Mouse (Mus musculus) heart, adult 2 months (tissue): ENCODE results near the gene Hdac8. TPM values are rescaled to one million over a fixed set of nuclear protein-coding genes. Genes with fewer than 3 reads are reported as not detected.

Experiments
- DNase-seq, 2 experiments: peaks; one replicate each; pipeline ENCODE4 v3.0.0; 2021
- H3K27ac ChIP-seq: fragments of 200-600 bp; 2 replicates; pipeline ENCODE4 v1.8.1; 2022
- H3K27me3 ChIP-seq: fragments of 200-500 bp; 2 replicates; pipeline ENCODE4 v1.6.1; 2012; ENCODE audit warnings: mild to moderate bottlenecking, low read length, inconsistent platforms, mixed read lengths; ENCODE audit not compliant: control insufficient read depth, insufficient read depth
- H3K36me3 ChIP-seq: fragments of 200-500 bp; 2 replicates; pipeline ENCODE4 v1.6.1; 2012; ENCODE audit warnings: low read length, inconsistent platforms; ENCODE audit not compliant: control insufficient read depth, insufficient read depth
- H3K4me1 ChIP-seq: fragments of 200-500 bp; 2 replicates; pipeline ENCODE4 v1.6.1; 2011; ENCODE audit warnings: low read length; ENCODE audit not compliant: control insufficient read depth, insufficient read depth
- H3K4me3 ChIP-seq: fragments of 200-600 bp; 2 replicates; pipeline ENCODE4 v1.8.1; 2022
- H3K79me2 ChIP-seq: fragments of 200-500 bp; replicated peaks from 2 replicates; pipeline ENCODE4 v1.6.1; 2012; ENCODE audit warnings: mild to moderate bottlenecking, inconsistent platforms, low read length, moderate library complexity, mixed read lengths; ENCODE audit not compliant: control insufficient read depth, insufficient read depth
- H3K9ac ChIP-seq: fragments of 200-500 bp; 2 replicates; pipeline ENCODE4 v1.6.1; 2012; ENCODE audit warnings: low read depth, mild to moderate bottlenecking, control low read depth, inconsistent platforms, low read length, mixed read lengths
- CTCF ChIP-seq: fragments of 200-600 bp; IDR thresholded peaks from 2 replicates; pipeline ENCODE4 v1.8.1; 2022; ENCODE audit warnings: antibody characterized with exemption, mild to moderate bottlenecking, moderate library complexity
- EP300 ChIP-seq: fragments of 200-500 bp; IDR thresholded peaks from 2 replicates; pipeline ENCODE4 v1.6.1; 2011; ENCODE audit warnings: low read depth, low read length, control low read depth; ENCODE audit not compliant: insufficient read depth
- POLR2A ChIP-seq: fragments of 200-500 bp; IDR thresholded peaks from 2 replicates; pipeline ENCODE4 v1.6.1; 2011; ENCODE audit warnings: mild to moderate bottlenecking, low read depth, low read length, control low read depth; ENCODE audit not compliant: insufficient read depth
- WGBS: fragments of 180-500 bp; shearing (Covaris S2); methylation state at CpG from one replicate; pipeline ENCODE4 v1.1.7; 2018; 5-methylcytosine and 5-hydroxymethylcytosine counted together
- intact Hi-C: fragments of 180-260 bp; cut with DNase I; formaldehyde crosslinking; loops from one replicate; pipeline ENCODE4 v1.15.1; 2025
- polyA plus RNA-seq: library from polyadenylated mRNA; depleted of rRNA; stranded (reverse); fragments of >200 nt; gene quantifications from 2 replicates; pipeline ENCODE4 v1.2.3, GENCODE M21; 2012
- total RNA-seq, 2 experiments: library from RNA; stranded (reverse); gene quantifications; 2 replicates each; pipeline ENCODE4 v1.2.3; 2021

Hdac8 gene
- total and polyA plus RNA-seq, 3 experiments, result 1.9 to 4.5 (median 4.3) TPM

DNA sequence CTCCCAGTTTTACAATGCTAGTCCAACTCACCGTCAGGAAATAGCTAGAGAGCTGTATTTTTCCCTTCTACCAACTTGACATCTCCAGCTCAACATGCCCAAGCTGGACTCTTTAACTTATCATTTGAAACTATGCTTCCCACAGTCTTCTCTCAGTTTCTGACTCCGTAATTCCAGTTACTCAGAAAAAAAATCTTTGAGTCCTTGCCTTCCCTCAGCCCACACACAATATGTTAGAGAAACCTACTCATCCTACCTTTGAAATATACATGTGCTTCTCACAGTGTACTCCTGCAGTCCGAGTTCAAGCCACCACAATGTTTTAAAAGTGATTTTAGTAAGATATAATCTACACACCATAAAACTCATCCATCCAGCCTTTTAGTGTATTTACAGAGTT is 151.7 kb downstream of the Hdac8 start:
- TF ChIP-seq EP300, result no peak
- TF ChIP-seq CTCF, result no peak
- no peak for TF ChIP-seq POLR2A
- Histone ChIP-seq H3K79me2 (no peaks in the 10 kb centered on the region), H3K27me3 (no peaks in the 10 kb centered on the region), H3K36me3 (no peaks in the 10 kb centered on the region), H3K9ac (no peak overlapping the region), H3K4me1 (no peaks in the 10 kb centered on the region), H3K4me3 (no peak overlapping the region), H3K27ac (no peak overlapping the region)
- no peak for DNase-seq
- intact Hi-C loops, result no loop called here
- 70% methylated on average over 3 of the region's 3 CpGs for WGBS

DNA sequence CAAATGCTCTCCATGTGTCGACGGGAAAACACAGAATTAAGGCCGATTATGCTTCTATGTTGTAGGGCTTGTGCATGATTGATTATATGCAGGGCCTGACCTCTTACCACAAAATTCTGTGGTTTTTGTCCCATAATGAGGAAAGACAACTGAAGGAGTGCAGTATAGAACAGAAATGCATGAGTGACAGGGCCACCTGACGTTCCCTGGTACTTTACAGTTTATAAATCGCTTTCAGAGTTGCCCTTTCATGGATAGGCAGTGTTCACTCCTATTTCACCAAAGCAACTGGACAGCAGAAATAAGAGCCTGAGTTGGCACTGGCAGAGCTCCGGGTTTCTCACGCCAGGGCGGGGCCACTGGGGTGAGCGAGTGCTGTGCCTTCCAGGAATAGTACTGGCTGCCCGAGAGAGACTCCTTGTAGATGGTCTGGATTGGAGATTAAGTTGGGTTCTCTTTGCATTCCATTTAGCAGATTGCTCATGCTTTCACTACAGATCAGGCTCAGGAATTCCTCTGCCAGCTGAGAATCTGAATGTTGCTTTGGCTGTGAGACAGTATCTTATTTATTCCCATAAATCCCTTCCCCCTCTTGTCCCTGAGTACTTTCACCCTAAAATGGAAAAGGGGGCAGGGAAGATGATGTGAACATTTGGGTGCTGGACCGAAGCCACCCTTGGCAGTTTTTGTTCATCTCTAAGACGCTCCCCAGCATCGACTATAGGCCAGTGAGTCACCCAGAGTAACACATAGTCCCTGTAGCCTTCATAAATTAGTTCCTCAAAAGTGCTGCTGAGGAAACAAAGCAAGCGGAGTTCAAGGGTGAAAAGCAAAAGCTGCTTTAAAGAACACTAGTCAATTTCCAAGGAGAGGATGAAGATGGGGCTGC is 155.1 kb downstream of the Hdac8 start:
- no peak overlapping the region for H3K4me3 ChIP-seq
- no peak overlapping the region for H3K27ac ChIP-seq
- H3K36me3 ChIP-seq, result no peaks in the 10 kb centered on the region
- no peaks in the 10 kb centered on the region for H3K79me2 ChIP-seq
- intact Hi-C loops, result no loop called here
- WGBS, result 68% methylated on average over 14 of the region's 14 CpGs
- TF ChIP-seq EP300 (no peak), CTCF (no peak), POLR2A (no peak)
- no peaks in the 10 kb centered on the region for H3K27me3 ChIP-seq
- H3K9ac ChIP-seq, result no peak overlapping the region
- DNase-seq, result peak; percentile 36 to 40
- H3K4me1 ChIP-seq, result no peaks in the 10 kb centered on the region

GRCm38 (mm10) chrX:102348886-102349486 is 156.2 kb downstream of the Hdac8 start:
- intact Hi-C loops, result no loop called here
- no peak overlapping the region for H3K27ac ChIP-seq

GRCm38 (mm10) chrX:102341688-102342087 is 163.5 kb downstream of the Hdac8 start:
- H3K36me3 ChIP-seq, result no peaks in the 10 kb centered on the region
- no peak for DNase-seq
- no peaks in the 10 kb centered on the region for H3K4me1 ChIP-seq
- no peak overlapping the region for H3K9ac ChIP-seq
- H3K27ac ChIP-seq, result no peak overlapping the region
- H3K4me3 ChIP-seq, result no peak overlapping the region
- TF ChIP-seq POLR2A (no peak), EP300 (no peak), CTCF (no peak)
- H3K27me3 ChIP-seq, result no peaks in the 10 kb centered on the region
- no peaks in the 10 kb centered on the region for H3K79me2 ChIP-seq
- 69% methylated on average over 4 of the region's 4 CpGs for WGBS
- intact Hi-C loops, result no loop called here

More at GRCm38 (mm10) chrX:102348886-102349486, 156.2 kb downstream of the Hdac8 start:
- TF ChIP-seq POLR2A (no peak), EP300 (no peak), CTCF (no peak)
- H3K36me3 ChIP-seq, result no peaks in the 10 kb centered on the region
- no peaks in the 10 kb centered on the region for H3K27me3 ChIP-seq
- no peak for DNase-seq
- H3K4me1 ChIP-seq, result no peaks in the 10 kb centered on the region
- H3K4me3 ChIP-seq, result no peak overlapping the region
- H3K9ac ChIP-seq, result no peak overlapping the region
- H3K79me2 ChIP-seq, result no peaks in the 10 kb centered on the region
- 70% methylated on average over 9 of the region's 9 CpGs for WGBS

GRCm38 (mm10) chrX:102339396-102340155 is 165.6 kb downstream of the Hdac8 start:
- Histone ChIP-seq H3K9ac (no peak overlapping the region), H3K4me3 (no peak overlapping the region), H3K4me1 (no peaks in the 10 kb centered on the region), H3K79me2 (no peaks in the 10 kb centered on the region), H3K27me3 (no peaks in the 10 kb centered on the region), H3K36me3 (no peaks in the 10 kb centered on the region), H3K27ac (no peak overlapping the region)
- intact Hi-C loops, result no loop called here
- no peak for TF ChIP-seq EP300
- no peak for TF ChIP-seq CTCF
- TF ChIP-seq POLR2A, result no peak
- 52% methylated on average over 8 of the region's 8 CpGs for WGBS
- DNase-seq, result peak in 1 of 2 experiments; percentile 11

DNA sequence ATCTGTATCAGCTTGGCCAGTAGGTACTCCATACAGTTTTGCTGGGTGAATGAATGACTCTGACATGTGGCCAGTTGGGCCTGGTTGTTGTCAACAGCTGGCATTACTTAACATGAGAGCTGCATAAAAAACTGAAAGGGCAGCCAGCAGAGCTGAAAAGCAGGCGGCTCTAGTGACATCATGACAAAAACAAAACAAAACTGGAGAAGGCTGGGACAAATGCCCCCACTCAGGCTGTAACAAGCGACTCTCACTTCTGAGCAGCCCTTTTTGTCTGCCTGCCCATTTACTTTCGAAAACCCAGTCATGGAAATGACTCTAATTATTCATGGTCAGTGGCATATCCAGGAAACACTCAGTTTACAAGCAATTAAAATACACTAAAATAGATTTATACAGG is 185.5 kb downstream of the Hdac8 start:
- Histone ChIP-seq H3K4me3 (no peak overlapping the region), H3K27ac (no peak overlapping the region), H3K9ac (no peak overlapping the region), H3K36me3 (no peaks in the 10 kb centered on the region), H3K79me2 (no peaks in the 10 kb centered on the region), H3K27me3 (no peaks in the 10 kb centered on the region), H3K4me1 (no peaks in the 10 kb centered on the region)
- intact Hi-C loops, result no loop called here
- TF ChIP-seq CTCF (no peak), EP300 (no peak), POLR2A (no peak)
- WGBS, result 69% methylated on average over 3 of the region's 3 CpGs
- DNase-seq, result no peak
